Mouse (Mus musculus): ENCODE data around the gene Eprs. TPM values are rescaled to one million over a fixed set of nuclear protein-coding genes. Genes with fewer than 3 reads are reported as not detected.

The Eprs gene
- polyA plus RNA-seq, 1 experiment from 2014 or later = 151 TPM

- H3K4me1 ChIP-seq = no peaks in the 10 kb centered on the region
- H3K27me3 ChIP-seq (ENCODE audit: insufficient read depth, poor library complexity, severe bottlenecking) = 0 out of 2 replicates have a peak, but pooled peaks cover 6% of the 10 kb centered on the region
- no peak overlapping the region for H3K27ac ChIP-seq
- H3K36me3 ChIP-seq = peaks cover 22% of the 10 kb centered on the region
- H3K9me3 ChIP-seq = no peaks in the 10 kb centered on the region
- WGBS = 73% methylated on average over 6 of the region's 6 CpGs
- H3K4me3 ChIP-seq = no peak overlapping the region
- no peak for DNase-seq (ENCODE audit: low spot score)
Observed at GRCm38 (mm10) chr1:185433112-185433511, 70.3 kb downstream of the Eprs start.

- H3K9me3 ChIP-seq = no peaks in the 10 kb centered on the region
- H3K4me1 ChIP-seq = no peaks in the 10 kb centered on the region
- H3K27me3 ChIP-seq (ENCODE audit: insufficient read depth, poor library complexity, severe bottlenecking) = 0 out of 2 replicates have a peak, but pooled peaks cover 6% of the 10 kb centered on the region
- WGBS = 62% methylated on average over 9 of the region's 9 CpGs
- H3K4me3 ChIP-seq = no peak overlapping the region
- H3K27ac ChIP-seq = no peak overlapping the region
- no peaks in the 10 kb centered on the region for H3K36me3 ChIP-seq
- DNase-seq (ENCODE audit: low spot score) = no peak
Observed at GRCm38 (mm10) chr1:185438841-185439580, 76.2 kb downstream of the Eprs start.

- no peak for DNase-seq (ENCODE audit: low spot score)
- H3K9me3 ChIP-seq = no peaks in the 10 kb centered on the region
- H3K27ac ChIP-seq = no peak overlapping the region
- 75% methylated on average over 18 of the region's 18 CpGs for WGBS
- H3K4me3 ChIP-seq = no peak overlapping the region
- H3K4me1 ChIP-seq = no peaks in the 10 kb centered on the region
- no peaks in the 10 kb centered on the region for H3K27me3 ChIP-seq (ENCODE audit: insufficient read depth, poor library complexity, severe bottlenecking)
- no peaks in the 10 kb centered on the region for H3K36me3 ChIP-seq
Observed at GRCm38 (mm10) chr1:185441703-185442472, 79.0 kb downstream of the Eprs start.

- Histone ChIP-seq H3K36me3 (no peaks in the 10 kb centered on the region), H3K4me3 (no peak overlapping the region), H3K27ac (no peak overlapping the region), H3K9me3 (no peaks in the 10 kb centered on the region), H3K27me3 (ENCODE audit: insufficient read depth, poor library complexity, severe bottlenecking) (peaks cover 10% of the 10 kb centered on the region), H3K4me1 (no peaks in the 10 kb centered on the region)
- 87% methylated on average over 7 of the region's 7 CpGs for WGBS
- DNase-seq (ENCODE audit: low spot score) = no peak
Observed at GRCm38 (mm10) chr1:185448936-185449335, 86.1 kb downstream of the Eprs start.

GRCm38 (mm10) chr1:185449727-185450126 is 86.9 kb downstream of the Eprs start:
- Histone ChIP-seq H3K9me3 (no peaks in the 10 kb centered on the region), H3K4me3 (no peak overlapping the region), H3K27me3 (ENCODE audit: insufficient read depth, poor library complexity, severe bottlenecking) (peaks cover 18% of the 10 kb centered on the region), H3K4me1 (peaks cover 6% of the 10 kb centered on the region), H3K27ac (no peak overlapping the region), H3K36me3 (no peaks in the 10 kb centered on the region)
- no peak for DNase-seq (ENCODE audit: low spot score)
- WGBS = 64% methylated on average over 2 of the region's 2 CpGs

GRCm38 (mm10) chr1:185451077-185451476 is 88.2 kb downstream of the Eprs start:
- peak overlapping the region; percentile 24; the same call in 1 of the 2 replicates for H3K4me3 ChIP-seq
- peaks cover 15% of the 10 kb centered on the region for H3K4me1 ChIP-seq
- H3K27me3 ChIP-seq (ENCODE audit: insufficient read depth, poor library complexity, severe bottlenecking) = peaks cover 32% of the 10 kb centered on the region
- H3K27ac ChIP-seq = peak overlapping the region; percentile 56; the same call in 1 of the 2 replicates
- H3K9me3 ChIP-seq = no peaks in the 10 kb centered on the region
- H3K36me3 ChIP-seq = no peaks in the 10 kb centered on the region
- no peak for DNase-seq (ENCODE audit: low spot score)
- 79% methylated on average over 8 of the region's 8 CpGs for WGBS

- Histone ChIP-seq H3K27me3 (ENCODE audit: insufficient read depth, poor library complexity, severe bottlenecking) (peaks cover 36% of the 10 kb centered on the region), H3K36me3 (no peaks in the 10 kb centered on the region), H3K4me1 (peaks cover 15% of the 10 kb centered on the region), H3K9me3 (no peaks in the 10 kb centered on the region), H3K27ac (peak overlapping the region; percentile 6; the same call in 1 of the 2 replicates), H3K4me3 (no peak overlapping the region)
- no peak for DNase-seq (ENCODE audit: low spot score)
- WGBS = 83% methylated on average over 3 of the region's 3 CpGs
Observed at GRCm38 (mm10) chr1:185451495-185451894, 88.7 kb downstream of the Eprs start.

- H3K27ac ChIP-seq = no peak overlapping the region
- peaks cover 46% of the 10 kb centered on the region for H3K27me3 ChIP-seq (ENCODE audit: insufficient read depth, poor library complexity, severe bottlenecking)
- 84% methylated on average over 6 of the region's 6 CpGs for WGBS
Observed at GRCm38 (mm10) chr1:185452461-185452860, 89.6 kb downstream of the Eprs start.

GRCm38 (mm10) chr1:185454144-185454543 is 91.3 kb downstream of the Eprs start:
- Histone ChIP-seq H3K27ac (peak overlapping the region; percentile 87; the same call in 1 of the 2 replicates), H3K4me1 (peaks cover 15% of the 10 kb centered on the region), H3K36me3 (no peaks in the 10 kb centered on the region), H3K27me3 (ENCODE audit: insufficient read depth, poor library complexity, severe bottlenecking) (peaks cover 48% of the 10 kb centered on the region), H3K9me3 (no peaks in the 10 kb centered on the region), H3K4me3 (peak overlapping the region; percentile 77)
- DNase-seq (ENCODE audit: low spot score) = no peak
- 35% methylated on average over 4 of the region's 4 CpGs for WGBS

More at GRCm38 (mm10) chr1:185452461-185452860, 89.6 kb downstream of the Eprs start:
- peaks cover 15% of the 10 kb centered on the region for H3K4me1 ChIP-seq
- no peak for DNase-seq (ENCODE audit: low spot score)
- no peaks in the 10 kb centered on the region for H3K36me3 ChIP-seq
- no peaks in the 10 kb centered on the region for H3K9me3 ChIP-seq
- H3K4me3 ChIP-seq = no peak overlapping the region

- peak; percentile 94 for DNase-seq (ENCODE audit: low spot score)
- peaks cover 48% of the 10 kb centered on the region for H3K27me3 ChIP-seq (ENCODE audit: insufficient read depth, poor library complexity, severe bottlenecking)
- WGBS = 1% methylated on average over 18 of the region's 18 CpGs
- no peaks in the 10 kb centered on the region for H3K36me3 ChIP-seq
- H3K4me3 ChIP-seq = peak within 1 kb of the TSS; percentile 77
- peaks cover 15% of the 10 kb centered on the region for H3K4me1 ChIP-seq
- no peaks in the 10 kb centered on the region for H3K9me3 ChIP-seq
- peak within 1 kb of the TSS; percentile 87 for H3K27ac ChIP-seq
Observed at GRCm38 (mm10) chr1:185454575-185454954, 91.7 kb downstream of the Eprs start, which contains the start of gene Slc30a10. Slc30a10 (plus strand) TSS chr1:185454848.

GRCm38 (mm10) chr1:185454955-185455701 is 92.3 kb downstream of the Eprs start:
- under 1% methylated on average over 71 of the region's 71 CpGs for WGBS
- Histone ChIP-seq H3K27ac (peak overlapping the region; percentile 87), H3K4me3 (peak overlapping the region; percentile 77), H3K9me3 (no peaks in the 10 kb centered on the region), H3K27me3 (ENCODE audit: insufficient read depth, poor library complexity, severe bottlenecking) (peaks cover 48% of the 10 kb centered on the region), H3K36me3 (no peaks in the 10 kb centered on the region), H3K4me1 (peaks cover 15% of the 10 kb centered on the region)
- no peak for DNase-seq (ENCODE audit: low spot score)

GRCm38 (mm10) chr1:185456327-185456726 is 93.5 kb downstream of the Eprs start:
- H3K27me3 ChIP-seq (ENCODE audit: insufficient read depth, poor library complexity, severe bottlenecking) = peaks cover 48% of the 10 kb centered on the region
- peak overlapping the region; percentile 36; the same call in 1 of the 2 replicates for H3K27ac ChIP-seq
- H3K4me1 ChIP-seq = peaks cover 15% of the 10 kb centered on the region
- WGBS = 74% methylated on average over 9 of the region's 9 CpGs
- no peaks in the 10 kb centered on the region for H3K9me3 ChIP-seq
- peak overlapping the region; percentile 77 for H3K4me3 ChIP-seq
- H3K36me3 ChIP-seq = no peaks in the 10 kb centered on the region
- DNase-seq (ENCODE audit: low spot score) = no peak
